Mouse (Mus musculus) erythroblast, adult 5-6 weeks (primary cell): ENCODE data around the gene Agbl4. TPM values are rescaled to one million over a fixed set of nuclear protein-coding genes. Genes with fewer than 3 reads are reported as not detected.

Experiments used
- ATAC-seq: replicated peaks from 2 replicates; pipeline ENCODE4 v1.8.0; 2016; ENCODE audit warnings: moderate number of reproducible peaks, mild to moderate bottlenecking, moderate TSS enrichment, inconsistent platforms; ENCODE audit not compliant: poor library complexity, low FRiP score, severe bottlenecking
- total RNA-seq, 2 experiments: library from RNA; stranded (forward) in 1 of 2; stranded (reverse) in 1 of 2; fragments of 150-400 nt in 1 of 2; fragments of 200-764, 138-1000 nt in 1 of 2; gene quantifications; 2 replicates each; pipeline versions ENCODE4 v1.2.3 to v1.2.4; 2015 to 2017; ENCODE audit warnings: low replicate concordance in 2 of 2

The Agbl4 gene
- total RNA-seq, 2 experiments from 2014 or later, result not detected

DNA sequence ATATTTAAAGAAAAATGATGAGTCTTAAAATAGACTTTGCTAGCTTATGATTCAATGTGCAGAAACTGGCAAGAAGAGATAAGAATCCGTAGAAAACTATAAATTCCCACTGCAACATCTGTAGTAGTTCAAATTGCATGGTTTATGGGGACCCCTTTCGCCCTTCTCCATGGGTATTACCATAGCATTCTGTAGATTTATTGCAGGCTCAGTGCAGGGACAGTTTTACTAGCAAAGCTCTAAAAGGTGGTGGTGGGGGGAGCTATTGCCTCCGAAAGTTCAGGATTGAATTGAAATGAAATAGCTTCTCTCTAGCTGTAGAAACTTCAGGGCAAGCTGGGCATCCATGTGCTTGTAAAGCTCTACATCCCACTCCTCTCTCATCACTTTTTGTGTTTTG lies 959.7 kb downstream of the Agbl4 start:
- ATAC-seq, result no peak

DNA sequence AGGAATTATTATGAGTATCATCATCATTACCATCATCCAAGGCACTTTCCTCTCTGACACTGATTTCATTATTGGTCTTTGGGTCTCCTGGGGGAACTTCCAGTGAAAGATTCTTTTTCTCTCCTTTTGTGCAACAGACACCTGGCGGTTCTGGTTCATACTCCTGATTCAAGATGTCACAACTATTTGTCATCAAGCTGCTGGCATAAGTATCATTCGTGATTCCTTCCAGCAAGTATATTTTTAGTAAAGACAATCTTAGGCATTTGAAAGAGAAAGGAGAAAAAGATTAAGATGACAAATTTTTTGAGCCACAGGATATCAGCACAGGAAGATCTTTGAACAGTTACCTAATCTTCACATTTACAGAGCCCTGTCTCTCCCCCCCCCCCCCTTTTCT lies 966.7 kb downstream of the Agbl4 start:
- no peak for ATAC-seq

DNA sequence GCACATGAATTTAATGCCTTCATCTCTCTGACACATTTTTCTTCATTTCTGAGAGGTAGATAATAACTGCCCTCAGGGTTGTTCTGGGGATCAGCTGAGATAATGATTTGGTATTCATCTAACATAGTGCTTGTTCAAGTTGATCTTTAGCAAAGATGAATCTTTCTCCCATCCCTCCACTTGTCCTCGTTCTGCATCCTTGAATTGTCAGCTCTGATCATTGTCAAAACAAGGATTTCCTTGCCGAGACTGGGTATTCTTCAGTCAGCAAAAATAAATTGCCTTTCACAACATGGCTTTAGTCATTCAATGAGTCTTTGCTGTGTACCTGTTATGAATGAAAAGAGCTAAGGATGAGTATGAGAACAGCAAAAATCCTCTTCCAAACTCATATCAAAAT lies 970.3 kb downstream of the Agbl4 start:
- no peak for ATAC-seq

DNA sequence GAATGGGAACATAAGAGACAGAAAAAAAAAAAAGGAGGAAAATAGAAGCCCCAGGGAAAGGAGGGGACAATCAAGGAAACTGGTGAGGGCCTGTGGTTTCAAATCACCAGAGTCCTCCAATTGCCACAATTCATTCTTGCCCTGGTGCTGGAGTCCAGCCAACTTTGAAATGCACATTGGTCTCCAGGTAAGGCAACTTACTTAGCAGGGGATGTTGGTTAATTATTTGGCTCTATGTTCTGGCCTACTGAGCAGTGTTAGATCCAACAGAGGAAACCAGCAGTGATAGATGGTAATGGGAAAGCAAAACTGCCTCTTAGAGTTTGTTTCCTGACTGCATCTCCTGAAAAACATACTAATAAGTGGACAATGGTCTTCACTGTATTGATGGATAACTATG lies 979.7 kb downstream of the Agbl4 start:
- ATAC-seq, result no peak

DNA sequence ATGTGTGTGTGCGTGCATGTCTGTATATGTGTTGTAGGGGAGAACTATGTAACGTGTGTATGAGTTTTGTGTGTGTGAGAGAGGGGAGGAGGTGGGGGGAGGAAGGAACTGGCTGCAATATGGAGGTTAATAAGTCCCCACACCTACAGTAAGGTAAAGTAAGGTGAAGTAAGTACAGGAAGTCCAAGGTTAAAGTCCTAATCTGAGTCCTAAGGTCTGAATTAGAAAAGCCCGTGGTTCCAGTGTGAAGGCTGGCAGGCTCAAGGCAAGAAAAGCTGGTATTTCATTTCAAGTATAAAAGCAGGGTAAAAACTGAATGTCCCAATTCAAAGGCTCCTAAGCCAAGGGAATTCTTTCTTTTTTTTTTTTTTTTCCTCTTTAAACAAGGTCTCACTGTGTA lies 980.6 kb downstream of the Agbl4 start:
- ATAC-seq, result no peak

DNA sequence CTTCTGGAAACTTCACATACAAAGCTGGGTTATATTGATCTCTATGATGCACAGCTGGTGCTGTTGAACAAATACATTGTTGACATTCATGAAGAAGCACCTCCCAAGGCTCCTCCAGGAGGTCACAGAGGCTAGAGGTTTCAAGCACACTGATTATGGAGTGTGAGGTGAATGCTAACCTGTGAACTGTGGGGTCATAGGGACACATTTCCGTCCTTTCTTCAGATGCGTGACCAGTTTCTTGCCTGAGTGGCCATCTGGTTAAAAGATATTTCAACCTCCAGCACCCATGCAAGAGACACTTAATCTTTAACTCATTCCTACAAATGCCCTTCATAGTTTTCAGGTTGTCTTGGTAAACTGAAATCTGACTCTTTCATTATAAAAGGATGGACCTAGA lies 985.6 kb downstream of the Agbl4 start:
- ATAC-seq, result no peak

DNA sequence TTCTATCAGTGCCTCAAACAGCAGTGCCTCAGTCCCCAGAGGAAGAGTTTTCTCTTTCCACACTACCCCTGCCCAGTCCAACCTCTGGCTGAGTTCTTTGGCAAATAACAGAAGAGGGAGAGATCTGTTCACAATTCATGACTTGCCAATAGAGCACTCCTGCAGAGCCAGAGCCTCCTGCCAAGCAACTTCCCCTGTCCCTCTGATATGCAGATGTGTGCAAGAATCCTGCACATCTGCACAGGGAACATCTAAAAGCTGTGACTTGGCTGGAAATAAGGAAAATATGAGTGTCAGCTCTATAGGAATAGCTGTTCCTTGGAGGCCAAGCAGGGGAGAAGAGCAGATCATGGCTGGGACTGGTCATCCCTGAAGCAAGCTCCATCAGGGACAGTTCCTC lies 993.3 kb downstream of the Agbl4 start:
- no peak for ATAC-seq

DNA sequence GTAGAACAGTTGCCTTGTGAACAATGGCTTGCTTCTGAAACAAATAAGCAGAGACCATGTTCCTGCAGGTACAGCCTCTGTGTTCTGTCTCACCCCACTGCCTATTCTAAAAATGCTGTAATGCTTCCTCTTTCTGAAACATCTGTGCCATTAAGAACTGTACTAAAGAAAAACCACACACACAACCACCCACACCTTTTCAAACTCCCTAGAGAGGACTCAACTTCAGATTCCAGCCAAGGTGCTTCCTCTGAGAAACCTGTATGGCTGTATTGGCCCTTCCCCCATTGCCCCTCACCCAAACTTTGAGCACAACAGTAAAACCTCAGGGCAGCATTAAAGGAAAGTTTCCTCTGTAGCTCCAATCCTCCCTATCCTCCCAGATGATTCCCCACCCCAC lies 1002.3 kb downstream of the Agbl4 start:
- ATAC-seq, result no peak

DNA sequence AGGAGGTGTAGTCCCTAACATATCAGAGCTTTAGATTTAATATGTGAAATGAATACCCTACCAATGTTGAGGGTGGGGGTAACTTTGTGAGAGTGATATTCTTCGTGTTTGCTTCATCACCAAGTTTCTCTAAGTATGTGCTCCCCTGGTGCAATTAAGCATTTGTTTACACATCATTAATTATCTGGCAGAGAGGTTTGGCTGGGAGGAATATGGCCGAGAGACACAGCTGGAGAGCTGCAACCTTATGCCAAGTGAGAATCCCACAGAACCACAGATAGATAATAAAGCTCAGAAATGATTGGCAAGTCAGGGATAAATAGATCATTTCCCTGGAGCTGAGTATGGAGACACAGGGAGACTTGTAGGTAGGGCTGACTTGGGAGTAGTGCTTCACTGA lies 1003.2 kb downstream of the Agbl4 start:
- ATAC-seq, result no peak

DNA sequence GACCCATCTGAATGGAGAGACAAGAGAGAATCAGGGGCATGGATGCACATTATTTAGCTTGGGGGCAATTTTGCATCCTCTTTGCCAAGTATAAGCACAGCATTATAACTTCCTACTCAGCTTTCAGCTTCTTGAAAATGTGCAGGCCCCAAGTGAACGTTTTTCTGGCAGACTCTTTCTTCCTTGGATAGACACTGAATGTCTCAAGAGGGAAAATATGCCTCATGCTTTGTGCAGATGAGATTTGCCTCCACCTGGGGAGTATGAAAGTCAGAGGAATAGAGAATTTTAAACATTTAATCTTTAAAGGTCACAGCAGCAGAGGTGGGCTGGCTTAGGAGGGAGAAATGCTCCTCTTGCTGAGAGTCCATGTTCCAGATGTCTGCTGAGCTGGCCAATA lies 1005.8 kb downstream of the Agbl4 start:
- ATAC-seq, result no peak

DNA sequence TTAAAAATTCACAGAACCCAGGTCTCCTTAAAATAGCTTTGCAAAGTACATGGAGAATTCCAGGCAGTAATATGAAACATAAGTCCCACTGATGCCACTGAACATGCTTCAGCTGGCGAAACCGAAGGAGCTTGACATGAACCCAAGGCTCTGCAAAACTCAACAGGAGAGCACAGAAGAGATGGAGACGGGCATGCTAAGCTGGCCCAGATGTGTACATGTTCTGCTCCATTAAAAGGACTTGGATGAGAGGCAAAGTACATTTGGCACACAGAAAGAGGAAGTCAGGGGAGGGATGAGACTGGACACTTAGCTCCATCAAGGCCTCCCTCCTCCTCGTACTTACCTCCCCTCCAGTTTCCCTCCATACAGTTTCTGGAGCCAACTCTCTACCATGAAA lies 1013.3 kb downstream of the Agbl4 start:
- ATAC-seq, result no peak

DNA sequence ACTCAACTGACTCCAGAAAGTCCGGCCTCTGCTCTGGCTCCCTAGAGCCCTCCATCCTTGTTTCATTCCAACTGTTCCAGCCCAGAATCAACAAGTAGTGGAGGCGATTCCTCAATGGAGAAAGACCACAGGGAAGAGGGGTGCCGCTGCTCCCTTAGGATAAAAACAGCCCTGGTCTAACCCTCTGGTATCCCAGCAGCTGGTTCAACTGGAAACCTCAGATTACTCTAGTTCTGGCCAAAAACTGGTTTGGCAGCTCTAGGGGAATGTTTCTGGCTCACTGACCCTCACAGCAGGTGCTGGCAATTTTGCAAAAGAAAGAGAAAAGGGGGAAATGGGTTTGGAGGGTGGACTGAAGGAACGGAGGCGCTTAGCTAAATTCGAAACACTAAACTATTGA lies 1016.9 kb downstream of the Agbl4 start:
- no peak for ATAC-seq

DNA sequence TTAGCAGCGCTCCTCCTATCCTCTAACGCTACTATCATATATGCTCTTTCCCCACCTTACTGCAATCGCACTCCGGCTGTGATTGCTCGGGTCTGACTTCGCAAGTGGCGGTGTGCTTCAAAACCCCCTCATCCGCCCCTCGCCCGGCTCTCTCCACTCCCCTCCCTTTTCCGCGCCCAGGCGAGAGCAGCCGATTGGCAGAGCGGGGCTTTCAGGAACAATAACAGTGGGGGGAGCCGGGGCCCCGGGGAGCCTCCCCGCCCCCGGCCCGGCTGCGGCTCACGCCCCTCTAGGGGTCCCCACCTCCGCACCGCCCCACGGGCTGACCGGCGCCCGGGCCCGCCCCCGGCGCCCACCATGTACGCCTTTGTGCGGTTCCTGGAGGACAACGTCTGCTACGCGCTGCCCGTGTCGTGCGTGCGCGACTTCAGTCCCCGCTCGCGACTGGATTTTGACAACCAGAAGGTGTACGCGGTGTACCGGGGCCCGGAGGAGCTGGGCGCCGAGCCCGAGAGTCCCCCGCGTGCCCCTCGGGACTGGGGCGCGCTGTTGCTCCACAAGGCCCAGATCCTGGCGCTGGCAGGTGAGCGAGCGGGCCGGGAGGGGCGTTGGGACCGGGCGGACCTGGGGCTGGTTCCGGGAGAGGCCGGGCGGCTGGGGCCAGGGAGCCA lies 1017.5 kb downstream of the Agbl4 start, which contains the start of gene Bend5:
Gene Bend5, plus strand, starts transcription at position 189 of the 671 bp plus-strand sequence.
- ATAC-seq, result no peak

DNA sequence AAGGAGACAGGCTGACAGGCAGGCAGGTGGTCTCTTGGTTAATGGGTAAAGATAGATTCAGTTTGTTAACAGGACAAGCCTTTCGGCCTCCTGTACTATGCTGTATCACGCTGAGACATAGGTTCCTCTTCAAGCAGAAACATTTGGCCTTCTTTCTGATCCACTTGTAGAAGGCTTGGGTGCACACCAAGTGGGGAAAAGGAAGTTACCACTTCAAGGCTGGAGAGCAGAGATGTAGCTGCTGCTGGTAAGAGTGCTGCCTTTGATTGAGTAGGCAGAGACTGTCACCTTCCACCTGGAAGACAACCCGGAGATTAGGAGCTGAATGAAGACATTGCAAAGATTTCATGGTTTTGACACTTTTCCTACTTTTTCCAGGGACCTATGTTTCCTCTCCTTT lies 1018.7 kb downstream of the Agbl4 start:
- ATAC-seq, result no peak

DNA sequence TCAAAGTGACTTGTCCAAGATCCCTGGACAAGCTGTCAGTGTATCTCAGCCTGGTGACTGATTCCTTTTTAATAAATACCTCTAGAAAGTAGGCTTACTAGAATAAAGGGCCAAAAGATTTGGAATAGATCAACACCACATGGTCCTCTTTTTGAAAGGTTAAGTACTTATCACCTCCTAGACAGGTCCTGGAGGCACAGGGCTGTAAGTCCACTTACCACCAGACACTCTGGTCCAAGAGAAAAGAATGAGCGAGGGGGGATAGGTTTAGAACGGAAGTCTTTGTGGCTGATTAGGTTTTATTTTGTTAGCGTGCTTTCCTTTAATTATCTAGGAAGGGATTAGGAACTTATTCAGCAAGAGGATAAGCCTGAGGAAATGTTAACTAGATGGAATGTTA lies 1019.1 kb downstream of the Agbl4 start:
- ATAC-seq, result no peak

DNA sequence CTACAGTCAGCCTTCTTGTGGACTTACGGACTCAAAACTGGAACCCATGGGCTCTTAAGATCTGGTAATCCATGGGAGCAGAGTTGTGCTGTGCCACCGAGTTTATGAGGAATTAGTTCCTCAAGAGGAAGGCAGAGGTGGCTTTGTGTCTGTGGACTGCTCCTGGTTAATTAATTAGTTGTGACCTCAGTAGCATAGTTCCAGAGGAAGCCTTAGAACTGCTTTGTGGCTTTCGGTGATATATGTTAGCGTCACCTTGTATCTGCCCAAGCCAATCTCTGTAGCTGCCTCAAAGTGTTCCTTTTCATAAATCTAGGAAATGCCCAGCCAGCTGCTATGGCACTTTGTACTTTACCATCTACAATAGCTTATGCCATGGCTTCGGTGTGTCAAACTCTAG lies 1020.3 kb downstream of the Agbl4 start:
- no peak for ATAC-seq

DNA sequence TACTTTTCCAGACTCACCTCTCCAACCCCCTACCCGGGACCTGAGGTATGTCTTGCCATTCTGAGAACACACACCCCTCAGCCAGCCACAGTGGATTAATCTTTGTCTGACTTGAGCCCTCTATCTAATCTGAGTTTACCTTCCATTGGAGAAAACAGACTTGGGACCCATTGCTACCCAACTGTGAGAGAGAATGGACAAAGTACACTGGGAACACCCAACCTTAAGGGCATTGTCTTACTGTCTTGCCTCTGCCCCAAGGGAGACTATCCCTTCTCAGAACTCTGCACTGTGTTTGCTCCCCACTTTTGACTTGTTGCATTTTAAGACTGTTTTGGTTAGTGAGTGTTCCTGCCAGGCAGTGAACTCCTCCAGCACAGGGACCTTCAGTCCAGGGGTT lies 1022.0 kb downstream of the Agbl4 start:
- ATAC-seq, result no peak

DNA sequence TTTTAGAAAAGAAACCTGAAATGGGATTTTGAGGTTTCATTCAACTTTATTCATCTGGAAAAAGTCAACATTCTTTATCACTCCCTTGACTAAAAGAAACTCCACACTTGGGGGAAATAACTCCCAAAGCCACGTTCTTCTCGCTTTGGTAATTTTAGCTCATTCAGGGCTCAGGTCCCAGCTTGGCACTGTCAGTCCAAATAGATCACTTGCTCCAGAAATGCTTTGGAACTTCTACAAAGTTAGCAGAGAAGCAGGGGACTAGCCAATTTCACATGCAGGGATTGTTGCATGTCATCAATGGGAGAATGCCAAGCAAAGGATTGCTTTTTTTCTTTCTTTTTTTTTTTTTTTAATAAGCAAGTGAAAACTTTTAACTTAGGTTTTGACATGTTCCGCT lies 1022.6 kb downstream of the Agbl4 start:
- ATAC-seq, result no peak

DNA sequence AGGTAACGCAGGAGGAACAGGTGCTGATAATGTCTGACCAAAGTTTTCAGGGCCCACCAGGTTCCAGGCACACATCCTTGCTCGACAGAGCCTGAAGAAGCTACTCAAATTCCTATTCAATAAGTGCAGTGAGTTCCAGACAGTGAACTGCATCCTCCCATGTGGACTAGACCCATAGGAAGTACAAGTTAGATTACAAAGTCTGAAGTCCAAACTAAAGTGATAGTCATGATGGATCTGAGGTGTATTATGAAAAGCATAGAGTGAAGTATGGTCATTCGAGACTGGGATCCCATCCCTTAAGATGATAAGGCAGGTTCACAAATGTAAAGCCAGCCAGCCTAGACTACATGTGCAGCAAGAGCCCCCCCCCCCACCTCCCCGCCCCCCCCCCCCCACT lies 1023.5 kb downstream of the Agbl4 start:
- no peak for ATAC-seq

DNA sequence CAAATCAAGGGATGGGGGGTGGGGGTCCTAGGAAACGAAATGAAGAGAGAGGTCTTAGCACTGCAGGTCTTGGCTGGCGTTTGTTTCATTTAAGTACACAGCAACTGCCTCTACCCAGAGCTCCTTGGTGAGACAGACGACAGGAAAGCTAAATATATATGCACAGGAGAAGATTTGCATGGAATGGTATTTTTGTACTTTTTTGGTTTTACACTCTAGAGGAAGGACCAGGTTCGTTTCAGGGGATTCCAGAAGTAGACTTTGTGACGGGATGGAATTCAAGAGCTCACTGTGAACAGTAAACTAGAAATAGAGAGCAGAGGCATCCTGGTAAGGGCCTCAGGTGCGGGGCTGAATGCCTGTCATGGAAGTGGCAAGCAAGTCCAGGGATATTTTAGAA lies 1024.3 kb downstream of the Agbl4 start:
- no peak for ATAC-seq

DNA sequence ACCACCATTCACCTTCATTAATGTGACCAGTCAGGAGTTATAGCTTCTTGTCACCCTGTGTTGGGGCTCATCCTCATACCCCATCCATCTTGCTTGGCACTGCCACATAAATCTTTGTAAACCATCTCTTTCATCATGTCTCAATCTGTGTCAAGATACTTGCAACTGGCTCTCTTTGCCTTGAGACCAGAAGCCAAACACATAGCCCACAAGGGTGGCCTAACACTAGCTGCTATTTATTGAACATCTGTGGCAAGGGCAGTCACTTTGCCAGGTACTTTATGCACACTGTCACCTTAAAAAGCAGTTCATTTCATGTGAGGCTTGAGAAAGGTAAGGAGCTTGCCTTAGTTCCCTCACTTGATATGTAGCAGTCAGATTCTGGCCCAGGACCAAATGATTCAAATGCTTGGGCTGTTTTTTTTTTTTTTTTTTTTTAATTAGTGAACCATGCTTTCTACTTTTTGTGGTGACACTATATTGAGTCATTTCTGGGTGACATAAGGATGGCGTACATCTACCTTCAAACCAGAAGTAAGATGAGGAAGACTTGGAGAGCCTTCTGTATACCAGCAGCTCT lies 1027.0 kb downstream of the Agbl4 start:
- ATAC-seq, result no peak

DNA sequence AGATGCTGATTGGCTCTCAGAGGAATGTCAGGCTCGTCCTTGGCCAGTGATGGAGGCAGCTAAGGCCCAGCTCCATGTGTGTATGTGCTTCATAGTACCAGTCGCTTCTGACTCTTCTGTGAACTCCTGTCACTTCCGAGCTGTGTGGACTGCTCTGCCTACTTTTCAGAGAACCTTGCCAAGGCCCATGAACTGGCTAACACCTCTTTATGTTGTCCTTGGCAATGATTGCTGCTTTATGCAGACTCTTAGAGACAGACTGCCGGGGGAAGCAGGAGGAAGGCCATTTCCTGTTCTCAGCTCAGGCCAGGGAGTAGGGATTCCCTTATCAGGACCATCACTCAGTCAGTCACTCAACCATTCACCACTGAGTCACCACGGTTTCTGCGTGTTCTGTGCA lies 1027.7 kb downstream of the Agbl4 start:
- no peak for ATAC-seq
